In the genomic region with DNA sequence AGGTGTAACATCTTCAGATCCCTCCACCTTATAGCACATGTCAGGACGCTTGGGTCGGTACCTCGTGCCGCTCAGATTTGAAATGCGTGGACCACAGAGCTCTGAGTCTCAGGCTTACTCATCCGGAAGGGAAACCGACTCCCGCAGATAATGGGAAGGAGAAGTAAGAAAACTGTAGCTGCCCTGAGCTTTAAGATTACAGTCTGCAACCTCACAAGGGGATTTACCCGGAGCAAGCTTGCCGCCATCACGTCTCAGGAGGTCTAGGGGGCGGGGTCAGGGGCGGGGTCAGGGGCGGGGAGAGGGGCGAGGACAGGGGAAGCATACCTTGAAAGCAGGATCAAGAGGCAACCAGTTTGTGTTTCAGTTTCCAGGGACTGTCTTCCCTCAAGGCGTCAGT, we compare ENCODE assay signal across 12 mouse cellular contexts. TPM values are rescaled to one million over a fixed set of nuclear protein-coding genes. Genes with fewer than 3 reads are reported as not detected.
DNase-seq lines count a peak whose midpoint lies in the region; ATAC-seq and TF ChIP-seq lines count a peak whose summit lies in the region.
"Had no signal": no experiment of that assay in that cellular context is flagged by ENCODE, and none has a peak within 500 bp of the region (broad histone marks: within the 10 kb centered on the region; RNA-seq: fewer than 3 reads in every experiment).

No protein-coding gene starts in this region.

- H3K27ac ChIP-seq in heart, embryonic 13.5 days (replicated peaks), result no peak overlapping the region
- no peak overlapping the region for H3K27ac ChIP-seq in heart, adult 2 months
- no peak overlapping the region for H3K27ac ChIP-seq in liver, embryonic 13.5 days
- no peak overlapping the region for H3K27ac ChIP-seq in hindbrain, embryonic 12.5 days
- H3K27ac ChIP-seq in heart, embryonic 12.5 days (ENCODE audit: poor library complexity, severe bottlenecking), result no peak overlapping the region
- H3K27ac ChIP-seq: embryonic facial prominence, embryonic 13.5 days; liver, embryonic 14.5 days had no signal

- 0 out of 2 replicates have a peak, but pooled peaks cover 4% of the 10 kb centered on the region for H3K27me3 ChIP-seq in heart, embryonic 13.5 days (replicated peaks)
- no peaks in the 10 kb centered on the region for H3K27me3 ChIP-seq in heart, adult 2 months (ENCODE audit: control insufficient read depth, insufficient read depth, low read length)
- no peaks in the 10 kb centered on the region for H3K27me3 ChIP-seq in liver, embryonic 13.5 days
- no peaks in the 10 kb centered on the region for H3K27me3 ChIP-seq in hindbrain, embryonic 12.5 days
- no peaks in the 10 kb centered on the region for H3K27me3 ChIP-seq in heart, embryonic 12.5 days (replicated peaks)
- H3K27me3 ChIP-seq: embryonic facial prominence, embryonic 13.5 days had no signal

- no peak for TF ChIP-seq POLR2A in heart, adult 2 months (IDR thresholded peaks at IDR 0.05; ENCODE audit: insufficient read depth, low read depth, low read length)

- intact Hi-C loops in heart, adult 2 months (cut with DNase I), result no loop called here
- intact Hi-C loops in left cerebral cortex, postnatal 36 days (cut with DNase I), result no loop called here

- WGBS in heart, embryonic 13.5 days, result 33% methylated on average over 16 of the region's 16 CpGs
- WGBS in heart, adult 2 months, result 39% methylated on average over 16 of the region's 16 CpGs
- WGBS in liver, embryonic 13.5 days (ENCODE audit: insufficient replicate concordance), result 24% methylated on average over 16 of the region's 16 CpGs
- 48% methylated on average over 16 of the region's 16 CpGs for WGBS in hindbrain, embryonic 12.5 days
- WGBS in heart, embryonic 12.5 days, result 40% methylated on average over 16 of the region's 16 CpGs

- peaks cover 15% of the 10 kb centered on the region for H3K4me1 ChIP-seq in heart, embryonic 13.5 days
- no peaks in the 10 kb centered on the region for H3K4me1 ChIP-seq in heart, adult 2 months (ENCODE audit: control insufficient read depth, insufficient read depth, low read length)
- no peaks in the 10 kb centered on the region for H3K4me1 ChIP-seq in liver, embryonic 13.5 days (replicated peaks)
- H3K4me1 ChIP-seq in hindbrain, embryonic 12.5 days, result no peaks in the 10 kb centered on the region
- H3K4me1 ChIP-seq in heart, embryonic 12.5 days (replicated peaks), result peaks cover 14% of the 10 kb centered on the region
- H3K4me1 ChIP-seq: embryonic facial prominence, embryonic 13.5 days had no signal

- TF ChIP-seq EP300 in heart, adult 2 months (IDR thresholded peaks at IDR 0.05; ENCODE audit: insufficient read depth, low read depth, low read length), result no peak

- ATAC-seq in heart, embryonic 13.5 days (ENCODE audit: extremely low read depth, insufficient number of reproducible peaks, low FRiP score, low TSS enrichment), result no peak
- peak; percentile 80 for ATAC-seq in CD4-positive, CD25-positive, alpha-beta regulatory T cell, adult 4 months
- ATAC-seq in common myeloid progenitor, adult 5-6 weeks (replicated peaks; ENCODE audit: low read depth, poor library complexity, severe bottlenecking), result peak; percentile 55
- no peak for ATAC-seq in liver, embryonic 13.5 days (ENCODE audit: low read depth)
- no peak for ATAC-seq in hindbrain, embryonic 12.5 days (ENCODE audit: low FRiP score)
- no peak for ATAC-seq in heart, embryonic 12.5 days (ENCODE audit: insufficient number of reproducible peaks, low FRiP score)

- no peaks in the 10 kb centered on the region for H3K36me3 ChIP-seq in heart, embryonic 13.5 days
- no peaks in the 10 kb centered on the region for H3K36me3 ChIP-seq in heart, adult 2 months (ENCODE audit: control insufficient read depth, insufficient read depth, low read length)
- no peaks in the 10 kb centered on the region for H3K36me3 ChIP-seq in liver, embryonic 13.5 days
- no peaks in the 10 kb centered on the region for H3K36me3 ChIP-seq in hindbrain, embryonic 12.5 days
- H3K36me3 ChIP-seq in heart, embryonic 12.5 days, result no peaks in the 10 kb centered on the region
- H3K36me3 ChIP-seq: embryonic facial prominence, embryonic 13.5 days had no signal

- H3K9ac ChIP-seq in heart, embryonic 13.5 days, result no peak overlapping the region
- no peak overlapping the region for H3K9ac ChIP-seq in heart, adult 2 months (ENCODE audit: low read depth, low read length)
- H3K9ac ChIP-seq in liver, embryonic 13.5 days, result no peak overlapping the region
- H3K9ac ChIP-seq in hindbrain, embryonic 12.5 days, result no peak overlapping the region
- no peak overlapping the region for H3K9ac ChIP-seq in heart, embryonic 12.5 days
- H3K9ac ChIP-seq: embryonic facial prominence, embryonic 13.5 days; liver, embryonic 14.5 days had no signal

- H3K79me2 ChIP-seq in heart, adult 2 months (replicated peaks; ENCODE audit: control insufficient read depth, insufficient read depth, low read length), result no peaks in the 10 kb centered on the region

- DNase-seq in heart, adult 2 months, result no peak
- DNase-seq in liver, embryonic 13.5 days, result no peak
- no peak for DNase-seq in left cerebral cortex, postnatal 36 days (ENCODE audit: low spot score in 2 of 2)
- DNase-seq: kidney, postnatal 10 days had no signal

- TF ChIP-seq CTCF in heart, adult 2 months (IDR thresholded peaks at IDR 0.05), result no peak

- H3K4me3 ChIP-seq in heart, embryonic 13.5 days, result no peak overlapping the region
- H3K4me3 ChIP-seq in heart, adult 2 months, result no peak overlapping the region
- H3K4me3 ChIP-seq in liver, embryonic 13.5 days (replicated peaks), result no peak overlapping the region
- no peak overlapping the region for H3K4me3 ChIP-seq in hindbrain, embryonic 12.5 days
- no peak overlapping the region for H3K4me3 ChIP-seq in heart, embryonic 12.5 days
- H3K4me3 ChIP-seq: embryonic facial prominence, embryonic 13.5 days had no signal

- H3K9me3 ChIP-seq in heart, embryonic 13.5 days, result no peaks in the 10 kb centered on the region
- H3K9me3 ChIP-seq in liver, embryonic 13.5 days (replicated peaks), result no peaks in the 10 kb centered on the region
- no peaks in the 10 kb centered on the region for H3K9me3 ChIP-seq in hindbrain, embryonic 12.5 days (replicated peaks)
- no peaks in the 10 kb centered on the region for H3K9me3 ChIP-seq in heart, embryonic 12.5 days (replicated peaks)
- H3K9me3 ChIP-seq: embryonic facial prominence, embryonic 13.5 days had no signal

- H3K4me2 ChIP-seq in heart, embryonic 13.5 days, result peak overlapping the region; percentile 28; the same call in 1 of the 2 replicates
- H3K4me2 ChIP-seq in liver, embryonic 13.5 days, result peak overlapping the region; percentile 6; the same call in 1 of the 2 replicates
- no peak overlapping the region for H3K4me2 ChIP-seq in hindbrain, embryonic 12.5 days (replicated peaks)
- no peak overlapping the region for H3K4me2 ChIP-seq in heart, embryonic 12.5 days
- H3K4me2 ChIP-seq: embryonic facial prominence, embryonic 13.5 days had no signal

RNA-seq across cellular contexts. Expression of gene Btbd16, which starts 38.5 kb away (rescaled TPM):
- 0.13 TPM in 1 of 2 replicates, not detected in the other for polyA plus RNA-seq in heart, embryonic 13.5 days (2015; fragmentation: Nextera tagmentation; extraction: Ambion mirVana)
- not detected for total RNA-seq in heart, adult 2 months (2021)
- polyA plus RNA-seq in heart, adult 2 months (2012; rRNA removed), result 0.18 and 0.20 TPM in 2 replicates
- 1 to 10 TPM; 6.3 to 7.4 TPM for polyA plus RNA-seq in CD4-positive, CD25-positive, alpha-beta regulatory T cell, adult 4 months (2017; shearing (Covaris generic))
- 0.32 and 0.68 TPM in 2 replicates for total RNA-seq in common myeloid progenitor, adult 5-6 weeks (2017)
- 0.03 TPM in 1 of 2 replicates, not detected in the other for polyA plus RNA-seq in liver, embryonic 13.5 days (2015; fragmentation: Nextera tagmentation; extraction: Ambion mirVana)
- total RNA-seq in left cerebral cortex, postnatal 36 days (2021), result under 1 TPM; 0.23 to 0.37 TPM
- not detected in 2 replicates for polyA plus RNA-seq in hindbrain, embryonic 12.5 days (2016; fragmentation: Nextera tagmentation; extraction: Ambion mirVana)
- polyA plus RNA-seq in heart, embryonic 12.5 days (2016; fragmentation: Nextera tagmentation; extraction: Ambion mirVana), result 0.15 and 0.18 TPM in 2 replicates
- polyA plus RNA-seq: embryonic facial prominence, embryonic 13.5 days; hindbrain, embryonic 11.5 days had no signal

RNA-seq across cellular contexts. Expression of gene Plekha1, which starts 53.1 kb away (rescaled TPM):
- polyA plus RNA-seq in heart, embryonic 13.5 days (2015; fragmentation: Nextera tagmentation; extraction: Ambion mirVana), result 41.7 and 47.7 TPM in 2 replicates
- 10 to 100 TPM; 40.0 to 41.3 TPM for total RNA-seq in heart, adult 2 months (2021)
- 33.3 and 48.8 TPM in 2 replicates for polyA plus RNA-seq in heart, adult 2 months (2012; rRNA removed)
- polyA plus RNA-seq in CD4-positive, CD25-positive, alpha-beta regulatory T cell, adult 4 months (2017; shearing (Covaris generic)), result 10 to 100 TPM; 30.9 to 41.6 TPM
- 10.2 and 16.6 TPM in 2 replicates for total RNA-seq in common myeloid progenitor, adult 5-6 weeks (2017)
- polyA plus RNA-seq in liver, embryonic 13.5 days (2015; fragmentation: Nextera tagmentation; extraction: Ambion mirVana), result 9.3 and 9.7 TPM in 2 replicates
- total RNA-seq in left cerebral cortex, postnatal 36 days (2021), result 100 to 1,000 TPM in 1 of 2 experiments, 10 to 100 TPM in 1; 82.7 to 107 TPM
- 56.5 and 59.0 TPM in 2 replicates for polyA plus RNA-seq in hindbrain, embryonic 12.5 days (2016; fragmentation: Nextera tagmentation; extraction: Ambion mirVana)
- polyA plus RNA-seq in heart, embryonic 12.5 days (2016; fragmentation: Nextera tagmentation; extraction: Ambion mirVana), result 54.6 and 56.2 TPM in 2 replicates

Comparison
In these comparisons a context has a peak if more than half of its experiments do, and no peak if none do; other contexts are left out.
1. H3K4me2 ChIP-seq: peak in heart, embryonic 13.5 days (single experiment) and liver, embryonic 13.5 days (single experiment); none in hindbrain, embryonic 12.5 days (single experiment) and heart, embryonic 12.5 days (single experiment).
2. ATAC-seq: peak in CD4-positive, CD25-positive, alpha-beta regulatory T cell, adult 4 months (single experiment) and common myeloid progenitor, adult 5-6 weeks (single experiment); none in heart, embryonic 13.5 days (single experiment), liver, embryonic 13.5 days (single experiment), hindbrain, embryonic 12.5 days (single experiment) and heart, embryonic 12.5 days (single experiment).